Mouse (Mus musculus) olfactory bulb, adult 2 months (tissue): ENCODE results near the gene Gse1.

ENCODE experiments used
- CTCF ChIP-seq: fragments of 200-500 bp; IDR thresholded peaks from 2 replicates; pipeline ENCODE4 v1.5.1; 2012; ENCODE audit warnings: low read depth, mild to moderate bottlenecking, low read length, moderate library complexity; ENCODE audit not compliant: insufficient read depth
- POLR2A ChIP-seq: fragments of 200-500 bp; IDR thresholded peaks from 2 replicates; pipeline ENCODE4 v1.6.1; 2012; ENCODE audit warnings: mild to moderate bottlenecking, low read depth, low read length, moderate library complexity; ENCODE audit not compliant: insufficient read depth

DNA sequence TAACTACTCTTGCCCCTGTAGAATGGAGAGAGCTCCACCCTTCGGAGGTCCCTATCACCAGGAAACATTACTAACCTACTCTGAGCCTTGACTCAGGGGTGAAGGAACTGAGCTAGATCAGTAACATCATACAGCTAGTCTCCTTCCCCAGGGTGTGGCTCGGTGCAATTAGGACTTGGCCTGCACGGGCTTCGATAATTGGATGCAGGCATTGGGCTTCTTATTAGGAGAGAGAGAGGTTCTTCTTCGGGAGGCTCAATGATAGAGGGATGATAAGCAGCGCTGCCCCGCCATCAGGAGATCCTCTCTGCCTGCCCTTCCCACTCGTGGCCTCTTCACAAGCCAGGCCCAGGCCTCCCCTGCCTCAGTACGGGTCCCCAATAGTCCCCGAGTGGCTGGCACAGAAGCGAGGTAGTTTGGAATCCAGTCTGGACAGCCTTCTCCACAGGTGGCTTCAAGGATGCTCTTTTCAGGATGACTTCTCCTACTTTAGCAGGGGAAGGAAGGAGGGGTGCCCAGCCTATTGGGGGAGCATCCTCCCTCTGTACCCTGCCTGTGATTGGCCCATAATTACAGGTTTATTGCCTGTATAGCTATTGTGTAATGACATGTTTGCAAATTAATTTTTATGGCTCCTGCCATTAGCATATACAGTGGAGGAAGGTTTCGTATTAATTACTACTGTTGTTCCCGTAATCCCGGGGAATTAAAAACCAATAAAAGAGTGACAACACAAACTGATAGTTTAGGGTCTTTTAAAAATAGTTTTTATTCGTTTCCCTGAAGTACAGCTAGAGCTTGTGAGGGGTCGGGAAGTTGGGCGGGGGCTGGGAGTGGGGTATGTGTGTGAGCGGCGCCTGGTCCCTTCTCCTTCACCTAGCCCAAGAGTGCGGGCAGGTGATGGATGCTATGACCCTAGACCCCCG lies 257.6 kb downstream of the Gse1 start:
- TF ChIP-seq POLR2A (no peak), CTCF (no peak)
